Mouse (Mus musculus) neural tube, embryonic 15.5 days (tissue): ENCODE results near the gene Pknox1. TPM values are rescaled to one million over a fixed set of nuclear protein-coding genes. Genes with fewer than 3 reads are reported as not detected.
A peak's percentile ranks its signal among the peaks of the same experiment; 100 is the strongest.

Experiments
- ATAC-seq: fragments of 200-750 bp; cut with Nextera tagmentation; 2 replicates; pipeline ENCODE4 v1.8.0; 2017; ENCODE audit warnings: mild to moderate bottlenecking, moderate TSS enrichment, moderate library complexity; ENCODE audit not compliant: low FRiP score
- H3K27ac ChIP-seq: fragments of 300-500 bp; sonication (generic); replicated peaks from 2 replicates; pipeline ENCODE4 v1.5.1; 2015; ENCODE audit warnings: mild to moderate bottlenecking, inconsistent platforms
- H3K27me3 ChIP-seq: fragments of 300-500 bp; sonication (generic); replicated peaks from 2 replicates; pipeline ENCODE4 v1.6.1; 2015; ENCODE audit warnings: inconsistent platforms
- H3K36me3 ChIP-seq: fragments of 300-500 bp; sonication (generic); 2 replicates; pipeline ENCODE4 v1.6.1; 2015; ENCODE audit warnings: inconsistent platforms
- H3K4me1 ChIP-seq: fragments of 300-500 bp; sonication (generic); 2 replicates; pipeline ENCODE4 v1.6.1; 2015; ENCODE audit warnings: inconsistent platforms
- H3K4me2 ChIP-seq: fragments of 300-500 bp; sonication (generic); 2 replicates; pipeline ENCODE4 v1.6.1; 2015; ENCODE audit warnings: inconsistent platforms, mild to moderate bottlenecking, moderate library complexity
- H3K4me3 ChIP-seq: fragments of 300-500 bp; sonication (generic); replicated peaks from 2 replicates; pipeline ENCODE4 v1.5.1; 2015; ENCODE audit warnings: mild to moderate bottlenecking, inconsistent platforms
- H3K9ac ChIP-seq: fragments of 300-500 bp; sonication (generic); replicated peaks from 2 replicates; pipeline ENCODE4 v1.6.1; 2015; ENCODE audit warnings: mild to moderate bottlenecking, inconsistent platforms
- H3K9me3 ChIP-seq: fragments of 300-500 bp; sonication (generic); replicated peaks from 2 replicates; pipeline ENCODE4 v1.6.1; 2016; ENCODE audit warnings: inconsistent platforms
- WGBS: fragments of 180-500 bp; shearing (Covaris S2); methylation state at CpG from one replicate; pipeline ENCODE4 v1.1.7; 2015; ENCODE audit warnings: mixed read lengths; 5-methylcytosine and 5-hydroxymethylcytosine counted together
- polyA plus RNA-seq: library from polyadenylated mRNA; unstranded; fragments of >200 nt; fragmentation: Nextera tagmentation; extraction: Ambion mirVana; gene quantifications from 2 replicates; pipeline ENCODE4 v1.2.1, GENCODE M21; 2015

The Pknox1 gene
- polyA plus RNA-seq, 1 experiment from 2014 or later: 43.4 TPM

DNA sequence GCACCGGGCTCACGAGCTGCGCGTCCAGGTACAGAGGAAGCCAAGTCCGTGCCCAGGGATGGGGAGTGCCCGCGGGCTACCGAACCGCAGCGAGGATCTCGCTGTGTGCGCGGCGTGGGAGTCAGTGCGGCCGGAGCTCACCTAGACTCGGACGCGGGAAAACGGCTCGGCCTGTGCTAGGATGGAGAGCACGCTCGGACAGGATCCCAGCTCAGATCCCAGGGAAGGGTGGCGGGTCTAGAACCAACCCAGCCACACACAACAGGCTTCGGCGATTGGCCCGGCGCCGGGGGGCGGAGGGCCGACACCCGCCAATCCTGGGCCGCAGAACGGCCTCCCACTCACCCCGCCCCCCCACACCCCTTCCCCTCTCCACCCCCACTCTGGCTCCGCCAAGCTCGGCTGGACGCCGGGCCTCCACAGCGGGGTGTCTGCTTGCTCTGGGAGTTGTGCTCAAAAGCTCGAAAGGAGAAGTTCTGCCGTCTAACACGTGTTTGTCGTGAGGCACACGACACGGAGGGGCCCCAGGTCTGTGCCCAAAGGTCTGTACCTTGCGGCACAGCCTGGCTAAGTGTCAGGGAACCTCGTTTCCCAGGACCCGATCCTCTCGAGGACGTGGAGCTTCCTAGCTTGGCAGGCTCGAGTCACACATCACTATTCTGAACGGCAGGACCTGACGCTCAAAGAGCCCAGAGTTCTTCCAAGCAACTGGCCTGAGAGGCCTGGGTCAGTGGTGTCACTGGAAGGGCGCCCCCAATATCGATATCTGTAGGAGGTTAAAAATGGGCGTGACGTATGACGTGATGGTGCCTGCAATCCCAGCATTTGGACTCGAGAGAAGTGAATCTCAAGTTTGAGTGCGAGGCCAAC, 72.6 kb downstream of the Pknox1 start, which contains the start of gene Cbs:
Cbs (minus strand) TSS at position 297 of the 870 bp plus-strand sequence.
- H3K27me3 ChIP-seq: peaks cover 24% of the 10 kb centered on the region
- H3K9me3 ChIP-seq: no peaks in the 10 kb centered on the region
- 3% methylated on average over 51 of the region's 61 CpGs for WGBS
- H3K4me1 ChIP-seq: peaks cover 20% of the 10 kb centered on the region
- peak within 1 kb of the TSS; percentile 56 for H3K4me3 ChIP-seq
- no peaks in the 10 kb centered on the region for H3K36me3 ChIP-seq
- peak; percentile 85 for ATAC-seq
- peak within 1 kb of the TSS; percentile 56 for H3K9ac ChIP-seq
- peak within 1 kb of the TSS; percentile 71 for H3K27ac ChIP-seq
- peak within 1 kb of the TSS; percentile 99 for H3K4me2 ChIP-seq

DNA sequence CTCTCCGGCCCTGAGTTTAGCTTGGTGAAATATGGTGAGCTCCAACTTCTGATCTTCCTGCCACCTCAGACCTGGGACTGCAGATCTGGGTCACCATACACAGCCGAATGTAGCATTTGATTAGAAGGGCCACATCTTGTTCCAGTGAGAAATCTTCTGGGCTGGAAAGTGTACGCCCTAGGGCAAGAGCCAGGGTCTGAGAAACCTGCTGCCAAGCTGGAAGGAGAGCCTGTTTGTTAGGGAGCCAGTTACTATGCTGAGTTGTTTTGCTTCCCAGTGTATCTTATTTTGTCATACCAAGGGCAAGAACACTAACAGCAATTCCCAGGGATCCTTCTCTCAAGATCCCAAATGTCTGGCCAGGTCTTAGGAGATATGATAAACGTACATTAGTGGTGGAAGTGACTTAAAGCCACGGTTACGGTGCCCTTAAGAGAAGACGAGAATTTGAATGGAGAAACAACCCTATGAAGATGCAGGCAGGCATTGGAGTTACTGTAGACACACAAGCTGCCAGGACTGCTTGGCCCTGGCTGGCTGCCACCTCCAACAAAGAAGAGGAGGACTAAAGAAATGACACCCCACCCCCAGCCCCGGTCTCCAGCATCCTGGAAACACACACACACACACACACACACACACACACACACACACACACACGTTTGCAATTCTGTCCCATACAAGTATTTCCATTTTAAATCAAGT, 73.5 kb downstream of the Pknox1 start:
- no peak overlapping the region for H3K4me3 ChIP-seq
- H3K9me3 ChIP-seq: no peaks in the 10 kb centered on the region
- H3K4me2 ChIP-seq: peak overlapping the region; percentile 99
- WGBS: 46% methylated on average over 9 of the region's 9 CpGs
- peak overlapping the region; percentile 71 for H3K27ac ChIP-seq
- peaks cover 24% of the 10 kb centered on the region for H3K27me3 ChIP-seq
- H3K4me1 ChIP-seq: peaks cover 20% of the 10 kb centered on the region
- H3K36me3 ChIP-seq: no peaks in the 10 kb centered on the region
- no peak for ATAC-seq
- no peak overlapping the region for H3K9ac ChIP-seq

DNA sequence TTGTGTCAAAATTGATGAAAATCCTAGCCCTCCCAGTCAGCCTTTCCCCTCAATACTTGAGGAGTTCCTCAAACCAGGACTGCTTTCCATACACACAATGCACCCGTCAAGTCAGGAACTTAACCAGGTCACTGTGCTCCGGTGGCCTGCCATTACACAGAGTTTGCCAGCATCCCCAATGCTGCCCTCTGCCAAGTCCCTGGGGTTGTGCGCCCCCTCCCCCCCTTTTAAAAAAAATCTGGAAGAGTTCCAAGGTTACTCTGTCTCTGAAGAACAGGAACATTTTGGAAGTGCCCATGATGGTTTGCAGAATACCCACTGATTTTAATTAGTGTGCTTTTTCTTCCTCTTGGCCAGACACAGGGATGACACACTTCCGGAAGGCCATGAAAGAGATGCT, 75.1 kb downstream of the Pknox1 start:
- Histone ChIP-seq H3K4me3 (no peak overlapping the region), H3K4me1 (peaks cover 20% of the 10 kb centered on the region), H3K9me3 (no peaks in the 10 kb centered on the region), H3K27ac (no peak overlapping the region; the same call in 1 of the 2 replicates), H3K36me3 (no peaks in the 10 kb centered on the region), H3K4me2 (no peak overlapping the region), H3K9ac (no peak overlapping the region), H3K27me3 (peaks cover 24% of the 10 kb centered on the region)
- 49% methylated on average over 4 of the region's 4 CpGs for WGBS
- no peak for ATAC-seq

DNA sequence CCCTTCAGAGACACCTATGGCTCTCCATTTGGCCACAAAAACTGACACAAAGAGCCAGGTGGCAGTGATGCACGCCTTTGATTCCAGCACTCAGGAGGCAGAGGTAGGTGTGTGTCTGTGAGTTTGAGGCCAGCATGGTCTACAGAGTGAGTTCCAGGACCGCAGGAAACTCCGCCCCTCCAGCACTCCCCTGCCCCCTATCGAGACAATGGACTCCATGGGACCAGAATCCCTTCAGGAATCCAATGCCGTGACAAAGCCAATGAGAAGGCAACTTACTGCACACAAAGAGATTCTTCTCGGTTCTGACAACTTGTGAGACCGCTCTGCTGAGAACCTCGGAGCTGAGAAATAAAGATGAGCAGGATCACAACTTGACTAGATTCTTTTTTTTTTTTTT, 77.8 kb downstream of the Pknox1 start:
- no peaks in the 10 kb centered on the region for H3K9me3 ChIP-seq
- peaks cover 19% of the 10 kb centered on the region for H3K36me3 ChIP-seq
- H3K27ac ChIP-seq: no peak overlapping the region
- peaks cover 4% of the 10 kb centered on the region for H3K4me1 ChIP-seq
- no peak overlapping the region for H3K4me3 ChIP-seq
- WGBS: 50% methylated on average over 8 of the region's 8 CpGs
- ATAC-seq: no peak
- H3K27me3 ChIP-seq: peaks cover 5% of the 10 kb centered on the region; the same call in 1 of the 2 replicates
- no peak overlapping the region for H3K9ac ChIP-seq
- no peak overlapping the region for H3K4me2 ChIP-seq

DNA sequence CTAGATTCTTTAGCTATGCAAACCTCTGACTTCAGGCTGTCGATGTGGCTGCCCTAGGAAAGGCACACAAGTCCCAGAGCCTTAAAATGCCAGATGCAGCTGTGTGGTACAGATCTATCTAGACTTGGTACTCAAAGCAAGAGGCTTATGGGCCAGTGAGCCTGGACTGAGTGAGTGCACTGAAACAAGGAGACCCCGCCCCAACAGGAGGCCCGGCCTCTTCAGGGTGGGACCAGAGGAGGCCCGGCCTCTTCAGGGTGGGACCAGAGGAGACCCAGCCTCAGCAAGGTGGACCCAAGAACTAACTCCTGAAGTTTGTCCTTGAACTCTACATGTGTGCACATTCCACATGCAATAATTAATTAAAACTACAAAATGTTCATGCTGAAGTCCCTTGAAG, 78.4 kb downstream of the Pknox1 start:
- ATAC-seq: no peak
- WGBS: 74% methylated on average over 4 of the region's 4 CpGs

DNA sequence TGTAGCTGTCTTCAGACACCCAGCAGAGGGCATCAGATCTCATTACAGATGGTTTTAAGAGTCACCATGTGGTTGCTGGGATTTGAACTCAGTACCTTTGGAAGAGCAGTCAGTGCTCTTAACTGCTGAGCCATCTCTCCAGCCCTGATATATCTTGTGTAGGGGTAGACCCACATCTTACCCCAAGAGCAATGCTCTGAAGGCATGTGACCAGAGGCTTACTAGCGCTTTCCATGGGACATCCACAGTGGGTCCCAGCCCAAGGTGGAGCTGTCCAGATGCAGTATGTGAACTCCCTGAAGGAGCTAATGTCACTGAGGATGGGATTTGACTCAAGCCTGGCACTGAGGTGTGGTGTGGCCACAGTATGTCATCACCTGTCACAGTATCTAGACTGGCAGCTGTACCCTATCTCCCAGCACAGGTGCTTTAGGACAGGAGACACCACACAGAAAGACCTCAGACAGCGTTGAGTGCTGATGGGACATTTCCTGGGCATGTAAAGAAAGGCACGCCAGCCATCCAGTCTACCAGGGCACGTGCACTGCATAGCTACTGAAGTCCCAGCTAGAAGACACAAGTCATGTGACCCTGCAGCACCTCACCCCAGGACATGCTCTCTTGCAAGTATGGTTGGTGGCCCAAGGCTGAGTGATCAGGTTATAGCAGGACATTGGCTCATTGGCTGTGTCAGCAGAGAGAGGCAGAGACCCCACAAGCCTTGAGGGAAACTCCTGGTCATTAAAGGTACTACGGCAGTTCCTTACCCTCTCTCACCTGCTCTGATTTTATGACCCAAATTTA, 81.9 kb downstream of the Pknox1 start:
- Histone ChIP-seq H3K27me3 (no peaks in the 10 kb centered on the region), H3K9ac (no peak overlapping the region), H3K27ac (no peak overlapping the region), H3K4me2 (no peak overlapping the region), H3K9me3 (no peaks in the 10 kb centered on the region), H3K4me3 (no peak overlapping the region), H3K4me1 (no peaks in the 10 kb centered on the region), H3K36me3 (peaks cover 60% of the 10 kb centered on the region)
- WGBS: 92% methylated on average over 5 of the region's 5 CpGs
- no peak for ATAC-seq

More for the DNA sequence above, 78.4 kb downstream of the Pknox1 start:
- no peak overlapping the region for H3K9ac ChIP-seq
- H3K36me3 ChIP-seq: peaks cover 25% of the 10 kb centered on the region
- H3K4me2 ChIP-seq: no peak overlapping the region
- no peaks in the 10 kb centered on the region for H3K4me1 ChIP-seq
- no peaks in the 10 kb centered on the region for H3K9me3 ChIP-seq
- H3K27ac ChIP-seq: no peak overlapping the region
- H3K4me3 ChIP-seq: no peak overlapping the region
- peaks cover 3% of the 10 kb centered on the region; the same call in 1 of the 2 replicates for H3K27me3 ChIP-seq

DNA sequence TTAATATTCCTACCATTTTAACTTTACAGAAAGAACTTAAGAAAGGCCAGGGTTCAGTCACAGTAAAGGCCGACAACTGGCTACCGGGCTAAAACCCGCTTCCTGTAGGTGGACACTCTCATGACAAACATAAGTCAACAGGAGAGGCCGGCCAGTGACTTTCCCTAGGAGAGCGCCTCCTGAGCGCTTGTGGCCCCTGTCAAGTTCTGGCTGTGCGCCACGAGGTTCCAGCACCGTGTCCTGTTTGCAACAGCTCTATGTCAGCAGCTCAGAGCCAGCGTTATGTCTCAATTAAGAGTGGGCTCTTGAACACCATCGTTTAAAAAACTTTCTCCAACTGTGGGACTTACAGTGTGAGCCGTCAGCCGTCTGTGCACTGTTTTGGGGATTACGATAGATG, 87.6 kb downstream of the Pknox1 start:
- Histone ChIP-seq H3K9ac (no peak overlapping the region), H3K27me3 (no peaks in the 10 kb centered on the region), H3K36me3 (peaks cover 85% of the 10 kb centered on the region), H3K9me3 (no peaks in the 10 kb centered on the region), H3K27ac (no peak overlapping the region), H3K4me1 (peaks cover 19% of the 10 kb centered on the region), H3K4me3 (no peak overlapping the region), H3K4me2 (no peak overlapping the region)
- no peak for ATAC-seq
- 87% methylated on average over 14 of the region's 14 CpGs for WGBS

DNA sequence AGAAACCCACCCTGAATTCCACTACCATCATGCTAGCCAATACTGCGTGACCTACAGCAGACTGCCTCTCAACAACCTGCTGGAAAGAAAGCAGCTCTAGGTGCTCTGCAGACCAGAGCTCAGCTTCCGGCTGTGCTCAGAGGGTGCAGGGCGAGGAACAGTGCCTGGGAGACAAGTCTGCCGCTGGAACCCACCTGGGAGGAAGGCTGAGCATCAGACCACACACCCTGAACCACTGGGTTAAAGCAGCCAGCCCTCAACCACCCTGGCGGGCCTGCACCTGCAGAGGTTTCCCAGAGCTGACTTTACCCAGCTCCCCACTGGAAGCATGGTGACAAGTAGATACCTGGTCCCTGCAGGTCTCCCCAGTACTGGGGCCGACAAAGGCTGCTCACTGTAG, 88.7 kb downstream of the Pknox1 start:
- no peaks in the 10 kb centered on the region for H3K9me3 ChIP-seq
- no peak overlapping the region for H3K9ac ChIP-seq
- ATAC-seq: no peak
- H3K27me3 ChIP-seq: no peaks in the 10 kb centered on the region
- H3K4me3 ChIP-seq: no peak overlapping the region
- 84% methylated on average over 6 of the region's 6 CpGs for WGBS
- H3K4me2 ChIP-seq: no peak overlapping the region
- no peak overlapping the region for H3K27ac ChIP-seq
- peaks cover 73% of the 10 kb centered on the region for H3K36me3 ChIP-seq
- H3K4me1 ChIP-seq: peaks cover 26% of the 10 kb centered on the region

DNA sequence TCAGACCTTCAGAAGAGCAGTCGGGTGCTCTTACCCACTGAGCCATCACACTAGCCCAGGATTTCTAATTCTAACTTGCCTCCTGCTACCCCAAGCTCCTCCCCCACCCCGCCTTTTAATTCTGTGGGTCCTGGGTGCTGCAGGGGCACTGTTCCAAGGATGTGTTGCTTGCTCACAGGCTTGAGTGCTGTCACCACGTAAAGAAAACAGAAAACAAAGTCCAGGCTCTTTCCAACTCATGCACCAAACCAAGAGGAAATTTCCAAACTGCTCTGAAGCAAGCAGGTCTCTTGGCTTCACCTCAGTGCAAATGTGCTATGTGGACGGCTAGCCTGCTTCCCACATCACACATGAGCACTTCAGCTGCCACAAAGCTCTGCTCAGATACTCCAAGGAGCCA, 90.8 kb downstream of the Pknox1 start:
- 83% methylated on average over 4 of the region's 4 CpGs for WGBS
- Histone ChIP-seq H3K9ac (no peak overlapping the region), H3K4me2 (no peak overlapping the region), H3K27ac (no peak overlapping the region), H3K27me3 (no peaks in the 10 kb centered on the region), H3K9me3 (no peaks in the 10 kb centered on the region), H3K4me3 (no peak overlapping the region), H3K36me3 (peaks cover 52% of the 10 kb centered on the region), H3K4me1 (peaks cover 29% of the 10 kb centered on the region)
- no peak for ATAC-seq

DNA sequence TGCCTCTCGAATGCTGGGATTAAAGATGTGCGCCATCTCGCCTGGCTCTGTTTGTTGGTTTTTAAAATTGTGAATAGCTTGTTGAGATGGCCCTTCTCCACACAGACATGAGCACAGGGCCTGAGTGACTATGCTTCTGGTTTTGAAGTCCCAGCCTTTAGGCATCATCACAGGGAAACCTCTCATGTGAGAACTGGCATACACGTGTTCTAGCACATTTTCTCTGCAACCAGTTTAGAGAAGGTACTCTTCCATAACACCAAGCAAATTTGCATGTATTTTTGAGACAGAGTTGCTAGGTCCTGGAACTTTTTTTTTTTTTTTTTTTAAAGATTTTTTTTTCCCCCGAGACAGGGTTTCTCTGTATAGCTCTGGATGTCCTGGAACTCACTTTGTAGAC, 92.1 kb downstream of the Pknox1 start:
- Histone ChIP-seq H3K9me3 (no peaks in the 10 kb centered on the region), H3K4me3 (peak overlapping the region; percentile 88; the same call in 1 of the 2 replicates), H3K36me3 (peaks cover 40% of the 10 kb centered on the region), H3K9ac (no peak overlapping the region), H3K27ac (no peak overlapping the region), H3K27me3 (no peaks in the 10 kb centered on the region), H3K4me1 (peaks cover 29% of the 10 kb centered on the region), H3K4me2 (no peak overlapping the region)
- no peak for ATAC-seq
- WGBS: 91% methylated on average over 5 of the region's 5 CpGs
